Mouse (Mus musculus) liver (tissue): ENCODE results near the gene Rfc5.

Source experiments
- DNase-seq: peaks from one replicate; pipeline ENCODE4 v3.0.0-alpha.2; 2020; ENCODE audit warnings: mixed read lengths

Rfc5 gene

GRCm38 (mm10) chr5:117374372-117375049 lies 14.3 kb downstream of the Rfc5 start:
- no peak for DNase-seq

- no peak for DNase-seq
These were observed 15.4 kb downstream of the Rfc5 start for GRCm38 (mm10) chr5:117373418-117373817.

GRCm38 (mm10) chr5:117370592-117370991 lies 18.3 kb downstream of the Rfc5 start:
- DNase-seq, result no peak

- no peak for DNase-seq
These were observed 21.6 kb downstream of the Rfc5 start for GRCm38 (mm10) chr5:117367206-117367605.

- peak; percentile 12 for DNase-seq
These were observed 22.8 kb downstream of the Rfc5 start for GRCm38 (mm10) chr5:117365904-117366561.

- DNase-seq, result no peak
These were observed 24.0 kb downstream of the Rfc5 start for GRCm38 (mm10) chr5:117364821-117365220.

- DNase-seq, result no peak
These were observed 25.6 kb downstream of the Rfc5 start for GRCm38 (mm10) chr5:117363066-117363782.

GRCm38 (mm10) chr5:117361590-117361989 lies 27.3 kb downstream of the Rfc5 start:
- DNase-seq, result no peak

GRCm38 (mm10) chr5:117360631-117361541 lies 28.0 kb downstream of the Rfc5 start:
- DNase-seq, result peak; percentile 59

- DNase-seq, result no peak
These were observed 28.7 kb downstream of the Rfc5 start for GRCm38 (mm10) chr5:117360228-117360515.

GRCm38 (mm10) chr5:117359497-117360227 lies 29.2 kb downstream of the Rfc5 start:
- no peak for DNase-seq

- DNase-seq, result peak; percentile 80
These were observed 30.1 kb downstream of the Rfc5 start for GRCm38 (mm10) chr5:117358725-117359124.

GRCm38 (mm10) chr5:117358248-117358630 lies 30.6 kb downstream of the Rfc5 start:
- DNase-seq, result no peak

- no peak for DNase-seq
These were observed 31.2 kb downstream of the Rfc5 start for GRCm38 (mm10) chr5:117357478-117358247.

- peak; percentile 90 for DNase-seq
These were observed 31.7 kb downstream of the Rfc5 start, which contains the start of gene Wsb2 for GRCm38 (mm10) chr5:117357129-117357477. TSS of gene Wsb2 (plus strand) at chr5:117357304.

- peak; percentile 48 for DNase-seq
These were observed 32.3 kb downstream of the Rfc5 start for GRCm38 (mm10) chr5:117356365-117357128.

GRCm38 (mm10) chr5:117355648-117356303 lies 33.1 kb downstream of the Rfc5 start:
- DNase-seq, result no peak

GRCm38 (mm10) chr5:117354121-117354520 lies 34.7 kb downstream of the Rfc5 start:
- no peak for DNase-seq

GRCm38 (mm10) chr5:117348279-117348678 lies 40.6 kb downstream of the Rfc5 start:
- peak; percentile 89 for DNase-seq

- no peak for DNase-seq
These were observed 41.0 kb downstream of the Rfc5 start for GRCm38 (mm10) chr5:117347838-117348237.
